Mouse (Mus musculus) forebrain, postnatal 0 days (tissue): ENCODE results near the gene Cfap43. TPM values are rescaled to one million over a fixed set of nuclear protein-coding genes. Genes with fewer than 3 reads are reported as not detected.

ENCODE experiments used
- ATAC-seq: fragments of 200-750 bp; cut with Nextera tagmentation; 2 replicates; pipeline ENCODE4 v1.8.0; 2017; ENCODE audit warnings: mild to moderate bottlenecking, moderate library complexity
- DNase-seq: peaks from one replicate; pipeline ENCODE4 v3.0.0-alpha.2; 2015
- H3K27ac ChIP-seq: fragments of 300-500 bp; sonication (generic); 2 replicates; pipeline ENCODE4 v1.5.1; 2014; ENCODE audit warnings: low read depth, mild to moderate bottlenecking, antibody characterized with exemption, low read length, moderate library complexity, mixed read lengths
- H3K27me3 ChIP-seq: fragments of 300-500 bp; sonication (generic); 2 replicates; pipeline ENCODE4 v1.6.1; 2014; ENCODE audit warnings: mild to moderate bottlenecking, low read length, mixed read lengths; ENCODE audit not compliant: insufficient read depth
- H3K36me3 ChIP-seq: fragments of 300-500 bp; sonication (generic); 2 replicates; pipeline ENCODE4 v1.6.1; 2014; ENCODE audit warnings: mild to moderate bottlenecking, moderate library complexity; ENCODE audit not compliant: insufficient read depth
- H3K4me1 ChIP-seq: fragments of 300-500 bp; sonication (generic); 2 replicates; pipeline ENCODE4 v1.6.1; 2014; ENCODE audit warnings: antibody characterized with exemption; ENCODE audit not compliant: insufficient read depth
- H3K4me2 ChIP-seq: fragments of 300-500 bp; sonication (generic); 2 replicates; pipeline ENCODE4 v1.6.1; 2014; ENCODE audit warnings: low read depth, mild to moderate bottlenecking, moderate library complexity
- H3K4me3 ChIP-seq: fragments of 300-500 bp; sonication (generic); 2 replicates; pipeline ENCODE4 v1.5.1; 2014; ENCODE audit warnings: low read depth, low read length, mixed read lengths
- H3K9ac ChIP-seq: fragments of 300-500 bp; sonication (generic); 2 replicates; pipeline ENCODE4 v1.6.1; 2014; ENCODE audit warnings: mild to moderate bottlenecking
- H3K9me3 ChIP-seq: fragments of 300-500 bp; sonication (generic); 2 replicates; pipeline ENCODE4 v1.6.1; 2016; ENCODE audit warnings: low read length
- CTCF ChIP-seq: sonication (generic); IDR thresholded peaks from 2 replicates; pipeline ENCODE4 v1.5.1; 2016; ENCODE audit warnings: antibody characterized with exemption, control low read depth, low read depth
- WGBS: fragments of 180-500 bp; shearing (Covaris S2); extraction: QIAGEN DNeasy Blood & Tissue Kit; methylation state at CpG from one replicate; pipeline ENCODE4 v1.1.7; 2014; 5-methylcytosine and 5-hydroxymethylcytosine counted together
- polyA plus RNA-seq: library from polyadenylated mRNA; unstranded; fragments of >200 nt; fragmentation: Nextera tagmentation; extraction: Ambion mirVana; gene quantifications from 2 replicates; pipeline ENCODE4 v1.2.1, GENCODE M21; 2015
- total RNA-seq: library from RNA; depleted of rRNA; stranded (reverse); fragments of >200 nt; gene quantifications from 2 replicates; pipeline ENCODE4 v1.2.3, GENCODE M21; 2014

The Cfap43 gene
- total and polyA plus RNA-seq, 2 experiments from 2014 or later, result 1.8 to 2.3 TPM

DNA sequence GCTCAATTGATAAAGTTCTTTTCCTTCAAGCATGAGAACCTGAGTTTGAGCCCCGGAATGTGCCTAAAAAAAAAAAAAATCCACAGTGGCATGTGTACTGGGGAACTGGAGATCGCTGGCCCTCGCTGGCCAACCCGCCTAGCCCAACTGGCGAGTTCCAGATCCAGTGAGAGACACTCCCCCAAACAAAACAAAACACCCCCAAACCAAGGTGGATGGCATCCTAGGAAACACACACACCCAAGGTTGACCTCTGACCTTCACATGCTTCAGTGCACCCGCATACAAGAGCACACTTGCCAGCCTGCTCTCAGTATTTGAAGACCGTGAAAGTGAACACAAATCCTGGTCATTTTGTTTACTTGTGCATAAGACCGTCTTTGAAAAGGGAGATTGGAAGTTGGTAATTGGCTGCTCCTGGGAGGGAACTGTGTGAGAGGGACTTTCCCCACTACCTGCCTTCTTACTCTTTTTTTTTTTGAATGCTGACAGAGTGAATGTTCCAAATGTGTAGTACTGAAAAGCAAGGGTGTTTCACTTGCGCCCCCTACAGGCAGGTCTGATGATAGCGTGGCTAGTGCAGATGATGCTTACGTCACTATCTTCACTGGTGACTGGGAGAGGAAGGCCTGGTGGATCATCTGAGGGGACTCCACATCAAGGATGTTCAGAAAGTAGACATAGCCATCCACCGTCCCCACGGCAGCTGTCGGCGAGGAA is 123.9 kb downstream of the Cfap43 start:
- Histone ChIP-seq H3K9me3 (no peaks in the 10 kb centered on the region), H3K4me1 (no peaks in the 10 kb centered on the region), H3K4me2 (no peak overlapping the region), H3K36me3 (no peaks in the 10 kb centered on the region), H3K9ac (no peak overlapping the region), H3K4me3 (no peak overlapping the region), H3K27ac (no peak overlapping the region), H3K27me3 (no peaks in the 10 kb centered on the region)
- ATAC-seq (no peak), DNase-seq (no peak)
- 30% methylated on average over 15 of the region's 15 CpGs for WGBS
- TF ChIP-seq CTCF, result peak; percentile 67

GRCm38 (mm10) chr19:47794331-47794730 is 124.8 kb downstream of the Cfap43 start:
- TF ChIP-seq CTCF, result no peak
- no peak for DNase-seq
- no peak overlapping the region for H3K27ac ChIP-seq
- WGBS, result 33% methylated on average over 5 of the region's 5 CpGs
- no peak overlapping the region for H3K9ac ChIP-seq
- no peak for ATAC-seq
- no peaks in the 10 kb centered on the region for H3K27me3 ChIP-seq
- H3K9me3 ChIP-seq, result no peaks in the 10 kb centered on the region
- H3K4me2 ChIP-seq, result no peak overlapping the region
- no peaks in the 10 kb centered on the region for H3K4me1 ChIP-seq
- H3K4me3 ChIP-seq, result no peak overlapping the region
- no peaks in the 10 kb centered on the region for H3K36me3 ChIP-seq

DNA sequence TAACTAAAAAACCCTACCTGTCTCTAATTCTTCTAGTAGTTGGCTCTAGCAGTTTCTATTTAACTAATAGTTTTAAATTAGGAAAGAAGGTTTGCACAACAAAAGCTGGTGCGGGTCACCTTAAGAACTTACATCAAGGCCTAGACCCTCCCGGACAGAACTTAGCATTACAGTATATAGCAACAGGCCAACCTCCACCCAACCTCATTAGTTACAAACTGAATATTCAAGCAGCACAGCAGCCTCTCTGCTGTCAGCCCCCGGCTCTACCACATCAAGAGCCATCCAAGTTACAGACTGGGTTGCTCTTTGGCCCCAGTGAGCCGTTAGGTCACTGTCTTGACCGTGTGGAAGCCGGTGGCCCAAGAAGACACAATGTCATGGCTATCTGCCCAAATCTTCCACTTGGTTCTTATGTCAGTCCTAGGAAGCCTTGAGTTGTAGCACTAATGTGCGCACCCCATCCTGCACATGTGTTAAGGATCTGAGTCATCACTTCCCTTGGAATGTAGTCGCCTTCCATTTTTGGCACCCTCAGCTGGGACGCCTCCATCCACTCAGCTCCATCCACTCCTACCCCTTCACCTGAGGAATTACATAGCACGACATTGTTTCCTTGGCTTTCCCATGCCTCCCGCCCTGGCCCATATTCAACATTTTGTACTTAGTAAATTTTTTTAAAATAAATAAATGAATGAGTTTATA is 128.6 kb downstream of the Cfap43 start:
- Histone ChIP-seq H3K4me3 (no peak overlapping the region), H3K4me1 (no peaks in the 10 kb centered on the region), H3K9me3 (no peaks in the 10 kb centered on the region), H3K36me3 (no peaks in the 10 kb centered on the region), H3K27me3 (no peaks in the 10 kb centered on the region), H3K27ac (no peak overlapping the region), H3K9ac (no peak overlapping the region), H3K4me2 (no peak overlapping the region)
- ATAC-seq, result no peak
- TF ChIP-seq CTCF, result no peak
- DNase-seq, result no peak
- 94% methylated on average over 11 of the region's 11 CpGs for WGBS

GRCm38 (mm10) chr19:47783898-47784297 is 135.2 kb downstream of the Cfap43 start:
- DNase-seq (no peak), ATAC-seq (no peak)
- Histone ChIP-seq H3K4me1 (no peaks in the 10 kb centered on the region), H3K4me2 (no peak overlapping the region), H3K4me3 (no peak overlapping the region), H3K9me3 (no peaks in the 10 kb centered on the region), H3K36me3 (no peaks in the 10 kb centered on the region), H3K27me3 (no peaks in the 10 kb centered on the region), H3K27ac (no peak overlapping the region), H3K9ac (no peak overlapping the region)
- no peak for TF ChIP-seq CTCF
- 94% methylated on average over 6 of the region's 6 CpGs for WGBS

DNA sequence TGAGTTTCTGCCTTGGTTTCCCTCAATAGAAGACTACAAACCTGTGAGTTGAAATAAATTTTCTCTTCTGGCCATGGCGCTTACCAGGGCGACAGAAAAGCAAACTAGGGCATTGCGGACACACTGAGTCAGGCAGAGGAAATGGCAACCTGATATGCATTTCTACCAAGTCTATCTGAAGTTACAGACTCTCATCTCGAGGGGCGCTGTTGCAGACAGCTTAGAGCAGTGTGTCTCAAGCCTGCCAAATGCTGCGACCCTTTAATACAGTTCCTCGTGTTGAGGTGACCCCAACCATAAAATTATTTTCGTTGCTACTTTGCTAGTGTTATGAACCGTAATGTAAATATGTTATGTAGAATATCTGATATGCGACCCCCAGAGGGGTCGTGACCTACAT is 138.1 kb downstream of the Cfap43 start:
- DNase-seq, result no peak
- peak; percentile 14; the same call in 1 of the 2 replicates for TF ChIP-seq CTCF

DNA sequence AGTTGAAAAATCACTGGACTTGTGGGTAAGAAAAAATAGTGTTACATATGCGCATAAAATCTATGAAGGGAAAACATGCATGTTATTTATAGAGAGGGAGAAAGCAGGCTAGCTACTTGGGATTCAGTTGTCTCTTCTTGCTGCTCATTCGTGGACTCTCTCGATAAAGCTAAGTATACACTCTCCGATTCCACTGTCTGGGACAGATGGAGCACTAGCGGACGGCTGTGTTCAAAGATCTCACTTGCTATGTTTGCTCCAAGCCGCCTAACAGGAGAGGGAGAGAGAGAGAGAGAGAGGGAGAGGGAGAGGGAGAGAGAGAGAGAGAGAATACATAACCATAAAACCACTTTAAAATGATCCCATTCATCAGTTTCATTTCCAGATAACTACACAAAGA is 138.9 kb downstream of the Cfap43 start:
- Histone ChIP-seq H3K27ac (peak overlapping the region; percentile 35; the same call in 1 of the 2 replicates), H3K27me3 (no peaks in the 10 kb centered on the region), H3K4me3 (no peak overlapping the region), H3K9me3 (no peaks in the 10 kb centered on the region), H3K36me3 (no peaks in the 10 kb centered on the region), H3K4me1 (no peaks in the 10 kb centered on the region), H3K4me2 (no peak overlapping the region), H3K9ac (no peak overlapping the region)
- DNase-seq, result peak; percentile 71
- WGBS, result 65% methylated on average over 7 of the region's 7 CpGs
- TF ChIP-seq CTCF, result no peak
- peak; percentile 93 for ATAC-seq

More for the DNA sequence above, 138.1 kb downstream of the Cfap43 start:
- no peak overlapping the region for H3K9ac ChIP-seq
- no peak for ATAC-seq
- no peaks in the 10 kb centered on the region for H3K4me1 ChIP-seq
- no peak overlapping the region for H3K4me2 ChIP-seq
- WGBS, result 80% methylated on average over 11 of the region's 11 CpGs
- 0 out of 2 replicates have a peak overlapping the region, but pooled peaks have one; percentile 35 for H3K27ac ChIP-seq
- no peak overlapping the region for H3K4me3 ChIP-seq
- no peaks in the 10 kb centered on the region for H3K36me3 ChIP-seq
- H3K27me3 ChIP-seq, result no peaks in the 10 kb centered on the region
- H3K9me3 ChIP-seq, result no peaks in the 10 kb centered on the region

DNA sequence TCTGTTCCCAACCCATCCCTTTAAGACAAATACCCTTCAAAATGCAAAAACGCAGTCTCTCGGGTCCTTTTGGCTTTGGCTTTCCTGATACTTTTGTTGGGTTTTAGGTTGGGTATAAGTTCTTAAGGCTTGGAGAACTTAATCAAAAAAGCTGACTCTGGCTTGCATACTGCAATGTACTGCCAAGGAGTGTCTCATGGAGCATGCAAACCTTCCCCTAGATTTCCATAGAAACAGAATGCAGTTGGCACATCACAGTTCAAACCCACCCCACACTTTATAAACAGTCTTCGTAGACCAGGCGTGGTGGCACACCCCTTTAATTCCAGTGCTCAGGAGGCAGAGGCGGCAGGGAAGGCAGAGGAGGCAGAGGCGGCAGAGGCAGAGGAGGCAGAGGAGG is 141.2 kb downstream of the Cfap43 start:
- Histone ChIP-seq H3K9me3 (no peaks in the 10 kb centered on the region), H3K27me3 (no peaks in the 10 kb centered on the region), H3K36me3 (no peaks in the 10 kb centered on the region), H3K4me2 (no peak overlapping the region), H3K9ac (no peak overlapping the region), H3K4me3 (no peak overlapping the region), H3K4me1 (no peaks in the 10 kb centered on the region), H3K27ac (no peak overlapping the region)
- ATAC-seq (peak; percentile 59; the same call in 1 of the 2 replicates), DNase-seq (peak; percentile 37)
- no peak for TF ChIP-seq CTCF
- WGBS, result 53% methylated on average over 6 of the region's 6 CpGs
